Mouse (Mus musculus): ENCODE measurements around the gene Ncoa5.

The Ncoa5 gene

GRCm38 (mm10) chr2:164956195-164956594 is 78.5 kb downstream of the Ncoa5 start:
- peak; percentile 11 for DNase-seq

- no peak for DNase-seq
Observed at GRCm38 (mm10) chr2:164955725-164956124, 78.9 kb downstream of the Ncoa5 start.

GRCm38 (mm10) chr2:164953224-164953623 is 81.4 kb downstream of the Ncoa5 start:
- DNase-seq = peak; percentile 87

GRCm38 (mm10) chr2:164952448-164952847 is 82.2 kb downstream of the Ncoa5 start:
- DNase-seq = peak; percentile 39

- DNase-seq = peak; percentile 16
Observed at GRCm38 (mm10) chr2:164951745-164952144, 82.9 kb downstream of the Ncoa5 start.

GRCm38 (mm10) chr2:164950501-164950900 is 84.2 kb downstream of the Ncoa5 start:
- DNase-seq = no peak
